Mouse (Mus musculus) left cerebral cortex, postnatal 4 days (tissue): ENCODE measurements around the gene Chd6. TPM values are rescaled to one million over a fixed set of nuclear protein-coding genes. Genes with fewer than 3 reads are reported as not detected.

ENCODE experiments used
- DNase-seq: peaks from one replicate; pipeline ENCODE4 v3.0.0-alpha.2; 2022
- intact Hi-C: fragments of 180-260 bp; cut with DNase I; formaldehyde crosslinking; loops from one replicate; pipeline ENCODE4 v1.15.1; 2025
- total RNA-seq, 2 experiments: library from RNA; stranded (reverse); gene quantifications; 2 replicates each; pipeline ENCODE4 v1.2.3; 2021

The Chd6 gene
- total RNA-seq, 2 experiments from 2014 or later: 59.1 to 66.4 TPM

GRCm38 (mm10) chr2:160940930-160941709 lies 167.8 kb downstream of the Chd6 start:
- peak; percentile 60 for DNase-seq
- intact Hi-C loops: loop anchor here (5.0 kb wide), 1 partner anchor 339 kb away; no protein-coding TSS in a partner anchor

GRCm38 (mm10) chr2:160934451-160934850 lies 174.4 kb downstream of the Chd6 start:
- peak; percentile 43 for DNase-seq
- intact Hi-C loops: no loop called here

- no peak for DNase-seq
These were observed 175.0 kb downstream of the Chd6 start for GRCm38 (mm10) chr2:160933890-160934289.

DNA sequence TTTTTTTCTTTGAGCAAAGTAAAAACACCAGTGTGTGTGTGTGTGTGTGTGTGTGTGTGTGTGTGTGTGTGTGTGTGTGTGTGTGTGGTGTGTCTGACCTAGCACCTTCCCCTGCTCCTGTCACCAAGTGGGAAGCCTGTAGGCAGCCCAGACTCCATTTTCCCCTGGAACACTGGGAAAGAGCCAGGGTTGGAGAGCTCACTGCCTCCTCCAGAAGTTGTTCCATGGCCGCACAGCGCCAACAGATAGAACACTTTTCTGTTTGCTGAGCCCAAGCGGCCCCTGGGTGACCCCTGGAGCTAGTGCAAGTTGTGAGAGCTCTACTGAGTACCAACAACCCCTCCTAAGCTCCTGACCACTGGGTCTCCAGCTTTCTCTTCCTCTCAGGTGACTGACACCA lies 175.9 kb downstream of the Chd6 start:
- no peak for DNase-seq
- intact Hi-C loops: no loop called here

More at GRCm38 (mm10) chr2:160933890-160934289, 175.0 kb downstream of the Chd6 start:
- intact Hi-C loops: no loop called here

GRCm38 (mm10) chr2:160932325-160932724 lies 176.6 kb downstream of the Chd6 start:
- intact Hi-C loops: no loop called here
- no peak for DNase-seq

- intact Hi-C loops: no loop called here
- DNase-seq: no peak
These were observed 177.5 kb downstream of the Chd6 start for GRCm38 (mm10) chr2:160931378-160931777.

DNA sequence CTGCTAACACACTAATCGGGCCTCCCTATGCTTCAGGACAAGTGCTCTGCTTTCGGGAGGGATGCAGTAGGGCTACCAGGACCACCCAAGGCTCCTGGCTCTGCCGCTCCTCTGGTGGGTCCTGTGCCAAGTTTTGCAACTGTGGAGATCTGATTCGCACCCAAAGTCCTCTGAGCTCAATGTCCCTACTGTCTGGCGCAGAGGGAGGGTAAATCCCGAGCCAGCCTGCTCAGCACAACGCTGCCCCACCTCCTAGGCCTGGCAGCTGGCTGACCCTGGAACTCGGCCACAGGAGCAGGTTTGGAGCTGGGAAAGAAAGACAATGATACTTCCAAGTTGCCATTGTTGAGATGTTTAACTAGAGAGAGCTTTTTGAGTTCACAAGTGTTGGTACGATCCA lies 183.7 kb downstream of the Chd6 start:
- intact Hi-C loops: no loop called here
- DNase-seq: peak; percentile 78

- intact Hi-C loops: no loop called here
- DNase-seq: no peak
These were observed 187.6 kb downstream of the Chd6 start for GRCm38 (mm10) chr2:160921285-160921684.

DNA sequence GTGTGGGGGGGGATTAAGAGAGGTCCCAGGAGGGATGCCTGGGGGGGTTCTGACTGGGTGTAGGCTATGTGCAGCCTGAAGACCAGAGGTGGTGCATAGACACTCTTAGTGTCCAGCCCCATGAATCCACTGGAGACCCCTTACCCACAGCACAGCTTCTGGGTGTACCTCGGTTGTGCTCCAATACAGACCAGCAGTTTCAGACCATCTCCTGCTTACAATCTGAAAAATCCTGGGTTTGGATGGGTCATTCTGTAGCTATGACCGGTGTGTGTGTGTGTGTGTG lies 190.0 kb downstream of the Chd6 start:
- no peak for DNase-seq
- intact Hi-C loops: no loop called here

DNA sequence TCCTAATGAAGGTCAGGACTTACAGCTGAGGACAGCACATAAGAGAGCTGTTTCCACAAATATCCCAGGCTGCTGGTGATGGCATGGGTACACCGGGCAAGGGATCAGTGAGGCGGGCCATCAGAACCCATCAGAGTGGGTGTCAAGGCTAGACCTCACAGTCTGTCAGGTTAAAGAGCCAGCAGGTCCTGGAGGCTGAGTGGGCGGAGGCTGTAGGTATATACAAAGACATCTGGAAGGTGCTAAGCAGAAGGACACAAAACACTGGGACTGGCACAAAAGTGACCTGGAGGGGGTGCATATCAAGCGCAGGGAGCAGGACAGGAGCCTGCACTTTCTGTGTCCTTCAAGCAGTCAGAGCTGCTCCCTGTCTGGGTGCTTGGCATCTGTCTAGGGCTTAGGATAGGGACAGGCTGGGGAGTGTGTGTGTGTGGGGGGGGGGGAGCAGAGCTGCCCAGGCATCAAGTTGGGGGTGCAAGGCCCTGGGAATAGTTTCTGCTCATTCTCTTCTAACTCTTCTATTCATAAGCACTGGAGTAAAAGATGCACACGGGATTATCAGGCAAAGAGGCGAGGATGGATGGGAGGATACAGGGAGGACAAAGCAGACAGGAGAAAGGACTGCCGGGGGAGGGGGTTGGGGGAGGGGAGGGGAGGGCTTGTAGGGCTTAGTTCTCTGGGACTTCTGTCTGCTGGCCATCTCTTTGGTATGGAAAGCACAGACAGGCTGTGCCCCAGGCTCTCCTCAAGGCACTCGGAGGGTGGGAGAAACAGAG lies 190.5 kb downstream of the Chd6 start:
- intact Hi-C loops: no loop called here
- no peak for DNase-seq

DNA sequence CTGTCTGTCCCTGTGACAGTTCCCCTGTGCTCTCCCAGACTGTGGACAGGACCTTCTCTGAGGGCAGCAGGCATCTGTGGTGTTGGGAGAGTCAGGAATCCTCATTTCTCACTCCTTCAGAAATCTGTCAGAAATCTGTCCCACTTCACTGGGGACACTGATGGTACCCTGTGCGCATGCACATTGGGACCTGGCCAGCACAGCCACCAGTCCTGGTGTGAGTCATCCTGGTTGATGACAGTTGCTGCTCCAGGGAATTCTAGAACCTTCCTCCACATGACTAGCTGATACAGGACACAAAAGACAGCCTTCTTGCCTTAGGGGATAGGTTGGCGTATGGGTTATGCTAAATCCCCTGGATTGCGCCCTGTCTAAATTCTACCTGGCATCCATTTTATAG lies 191.6 kb downstream of the Chd6 start:
- no peak for DNase-seq
- intact Hi-C loops: no loop called here

- DNase-seq: no peak
- intact Hi-C loops: no loop called here
These were observed 192.2 kb downstream of the Chd6 start for GRCm38 (mm10) chr2:160916714-160917113.

DNA sequence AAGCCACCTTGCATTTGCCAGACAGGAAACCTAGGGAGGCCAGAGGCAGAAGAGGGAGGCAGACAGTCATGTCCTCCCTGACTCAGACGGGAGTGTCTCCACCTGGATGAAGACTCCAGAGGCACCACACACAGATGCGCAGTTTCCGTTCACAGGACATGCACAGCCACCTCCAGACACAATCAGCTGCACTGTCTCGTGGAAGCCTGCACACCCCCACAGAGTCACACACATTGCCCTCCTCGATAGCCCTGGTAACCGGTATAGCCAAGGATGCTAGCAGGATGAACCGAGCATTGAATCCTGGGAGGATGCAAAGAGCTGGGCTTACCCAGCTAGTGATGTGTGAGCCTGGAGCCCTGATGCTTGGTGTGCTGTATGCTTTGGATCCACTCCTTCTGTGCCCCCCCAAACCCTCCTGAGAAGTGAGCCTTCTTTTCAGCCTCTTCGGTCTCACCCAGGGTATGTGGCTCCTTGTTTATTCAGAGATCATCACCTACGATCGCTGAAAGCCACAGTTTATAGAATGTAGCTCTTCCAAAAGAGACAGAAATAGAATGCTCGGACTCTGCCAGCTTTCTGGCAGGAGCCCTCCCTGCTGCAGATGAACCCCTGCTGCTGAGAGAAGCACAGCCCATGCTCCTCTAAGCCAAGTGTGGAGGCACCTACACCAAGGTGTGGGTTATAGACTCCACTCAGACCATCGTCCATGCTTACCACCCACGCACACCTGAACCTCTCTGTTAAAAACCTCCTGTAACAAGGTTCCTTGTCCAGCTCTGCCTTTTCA lies 192.9 kb downstream of the Chd6 start:
- DNase-seq: no peak
- intact Hi-C loops: no loop called here

DNA sequence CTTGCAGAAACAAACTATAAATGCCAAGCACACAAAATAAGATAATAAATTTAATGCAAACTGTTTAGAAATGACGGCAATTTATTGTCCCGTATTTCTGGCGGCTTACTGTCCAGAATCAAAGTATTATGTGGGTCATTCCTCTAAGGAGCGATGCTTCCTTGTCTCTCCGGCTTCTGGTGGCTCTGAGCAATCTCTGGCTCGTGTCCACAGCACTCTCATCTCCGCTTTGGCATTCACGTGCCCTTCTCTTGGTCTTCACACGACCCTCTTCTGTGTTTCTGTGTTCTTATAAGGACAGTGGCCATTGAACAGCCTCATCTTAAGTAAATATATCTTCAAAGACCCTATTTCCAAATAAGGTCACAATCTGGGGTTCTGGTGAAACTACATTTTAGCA lies 194.2 kb downstream of the Chd6 start:
- no peak for DNase-seq
- intact Hi-C loops: no loop called here

DNA sequence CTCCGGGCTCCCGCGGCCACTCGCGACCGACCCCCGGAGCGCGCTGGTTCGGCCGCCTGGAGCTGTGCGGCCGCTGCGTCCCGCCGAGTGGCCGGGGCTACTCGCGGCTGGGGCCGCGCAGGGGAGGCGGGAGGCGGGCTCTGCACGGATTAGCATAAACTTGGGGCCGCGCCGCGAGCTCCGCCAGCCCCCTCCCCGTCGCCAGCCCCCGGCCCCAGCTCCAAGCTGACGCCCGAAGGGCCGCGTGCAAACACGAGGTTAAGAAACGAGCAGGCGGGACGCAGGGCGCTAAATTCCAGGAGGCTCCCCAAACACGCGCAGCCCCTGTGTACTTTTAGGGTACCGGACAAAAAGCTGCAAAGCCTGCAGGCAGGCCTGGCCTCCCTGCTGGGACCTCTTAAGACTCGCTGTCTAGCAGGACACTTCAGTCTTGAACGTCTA lies 196.6 kb downstream of the Chd6 start, which contains the start of gene Emilin3:
Gene Emilin3 (minus strand): TSS at position 98 of the 441 bp plus-strand sequence.
- intact Hi-C loops: no loop called here
- no peak for DNase-seq

DNA sequence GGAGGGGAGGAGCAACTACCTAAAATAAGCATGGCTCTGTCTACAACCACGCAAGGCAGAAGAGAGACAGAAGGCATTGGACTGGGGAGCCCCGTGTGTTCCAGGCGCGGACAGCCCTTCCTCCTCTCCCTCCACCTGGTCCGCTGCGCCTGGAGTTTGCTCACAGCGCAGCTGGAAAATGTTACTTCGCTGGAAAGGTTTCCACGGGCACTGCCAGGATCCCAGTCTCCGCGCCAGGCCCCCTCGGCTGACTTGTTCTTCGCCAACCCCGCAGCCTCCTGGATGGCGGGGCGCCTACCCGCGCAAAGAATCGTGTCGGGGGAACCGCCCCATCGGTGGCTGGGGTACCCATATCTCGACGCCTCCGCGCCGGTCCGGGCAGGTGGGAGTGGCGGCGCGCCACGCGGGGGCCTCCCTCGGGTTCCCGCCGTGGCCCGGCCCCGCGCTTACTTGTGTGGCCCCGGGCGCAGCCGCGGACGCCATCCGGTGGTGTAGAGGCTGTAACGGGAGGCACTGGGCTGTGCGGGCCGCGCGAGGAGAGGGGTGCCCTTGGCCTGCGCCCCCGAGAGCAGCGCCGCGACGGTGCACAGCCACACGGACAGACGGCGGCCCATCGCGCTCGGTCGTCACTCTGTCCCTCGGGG lies 197.2 kb downstream of the Chd6 start:
- no peak for DNase-seq
- intact Hi-C loops: no loop called here

- intact Hi-C loops: no loop called here
- no peak for DNase-seq
These were observed 198.2 kb downstream of the Chd6 start for GRCm38 (mm10) chr2:160910633-160911032.

DNA sequence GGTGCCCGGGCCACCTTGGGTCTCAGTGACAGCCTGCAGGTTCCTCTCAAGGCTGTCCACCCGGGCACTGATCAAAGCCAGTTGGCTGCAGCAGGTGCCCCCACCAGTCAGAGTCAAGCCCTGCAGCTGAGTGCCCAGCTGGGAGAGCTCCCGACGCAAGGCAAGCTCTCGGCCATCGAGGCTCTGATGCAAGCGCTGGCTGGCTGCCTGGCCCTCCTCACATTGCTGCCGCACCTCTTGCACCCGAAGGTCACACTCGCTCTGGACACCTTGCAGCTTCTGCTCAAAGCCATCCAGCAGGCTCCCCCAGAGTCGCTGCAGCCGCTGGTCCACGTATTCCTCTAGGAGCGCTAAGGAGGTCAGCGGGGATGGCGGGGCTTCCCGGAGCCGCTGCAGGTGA lies 200.3 kb downstream of the Chd6 start:
- intact Hi-C loops: no loop called here
- DNase-seq: no peak

DNA sequence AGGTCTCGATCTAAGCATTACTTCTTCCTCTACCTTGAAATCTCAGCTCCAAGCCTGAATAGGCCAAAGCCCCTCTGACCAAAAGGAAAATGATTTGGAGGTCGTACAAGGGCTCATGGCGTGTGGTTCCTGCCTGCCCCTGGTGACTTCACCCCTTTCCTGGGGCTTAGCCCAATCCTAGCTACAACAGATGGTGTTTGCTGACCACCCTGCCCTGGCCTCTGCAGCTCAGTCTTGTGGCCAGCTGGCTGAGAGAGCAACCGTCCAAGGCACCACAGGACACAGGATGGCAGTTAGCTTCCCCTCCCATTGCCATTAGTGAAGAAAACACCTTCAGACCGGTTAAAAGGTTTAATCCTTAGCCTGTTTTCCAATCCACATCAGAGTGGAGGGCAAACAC lies 202.8 kb downstream of the Chd6 start:
- peak; percentile 67 for DNase-seq
- intact Hi-C loops: no loop called here

DNA sequence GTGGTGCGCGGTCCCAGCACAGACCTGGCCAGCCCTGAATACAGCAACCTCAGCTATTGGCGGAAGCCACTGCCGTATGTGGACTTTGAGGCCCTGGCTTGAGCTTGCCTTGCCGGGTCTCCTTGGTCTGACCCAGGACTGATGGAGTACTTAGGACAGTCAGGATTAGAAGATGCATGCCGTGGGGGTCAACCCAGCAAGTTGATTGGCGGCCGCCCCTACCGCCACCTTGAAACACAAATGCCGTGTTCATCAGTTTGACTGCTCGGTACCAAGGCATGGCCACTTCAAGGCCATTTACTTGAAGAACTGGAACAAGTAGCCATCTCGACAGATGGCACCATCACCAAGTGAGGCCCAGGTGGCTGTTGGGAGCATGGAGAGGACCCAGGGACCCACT lies 203.6 kb downstream of the Chd6 start:
- no peak for DNase-seq
- intact Hi-C loops: no loop called here
